Mouse (Mus musculus): ENCODE measurements at regions not wholly inside any gene's neighbourhood (a gene's known extent, or its start where the extent isn't known, plus 50 kb on each side); places are given as distances from the start of the nearest gene placed in this dataset.

DNA sequence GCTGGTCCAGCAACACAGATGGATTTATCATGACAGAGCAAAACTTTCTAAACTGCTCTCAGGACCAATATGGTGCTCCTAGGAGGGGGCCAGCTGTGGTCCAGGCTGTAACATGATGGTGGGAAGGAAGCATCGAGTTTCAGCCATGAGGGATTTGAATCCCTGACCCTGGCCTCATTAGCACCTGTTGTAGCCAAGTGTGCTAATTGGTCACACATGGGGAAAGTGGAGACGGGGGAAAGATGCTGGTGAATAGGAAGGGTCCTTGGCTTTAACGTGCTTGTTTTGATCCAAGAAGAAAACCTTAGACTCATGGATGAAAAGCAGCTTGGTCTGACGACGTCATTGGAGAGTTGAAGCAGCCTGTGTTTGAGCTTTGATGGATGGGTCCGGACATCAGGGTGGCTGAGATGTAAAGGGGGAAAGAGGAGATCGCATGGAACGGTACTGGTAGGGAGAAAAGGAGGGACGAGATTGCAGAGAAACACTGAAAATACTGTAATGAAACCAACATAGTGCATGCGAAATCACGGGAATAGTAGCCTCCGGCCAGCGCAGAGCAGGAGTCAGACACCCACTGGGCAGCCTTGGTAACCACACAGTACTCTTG lies 304.9 kb downstream of the Gm11011 start:
- no peak for DNase-seq
- Histone ChIP-seq H3K4me3 (replicated peaks; ENCODE audit: extremely low read depth, low read depth, low read length) (no peak overlapping the region), H3K4me1 (ENCODE audit: control insufficient read depth, insufficient read depth, low read length) (no peaks in the 10 kb centered on the region)
- WGBS: 81% methylated on average over 13 of the region's 13 CpGs
- TF ChIP-seq CTCF (IDR thresholded peaks at IDR 0.05; ENCODE audit: insufficient read depth, low read length) (no peak), POLR2A (IDR thresholded peaks at IDR 0.05; ENCODE audit: borderline replicate concordance, extremely low read depth, low read depth, low read length) (no peak)

DNA sequence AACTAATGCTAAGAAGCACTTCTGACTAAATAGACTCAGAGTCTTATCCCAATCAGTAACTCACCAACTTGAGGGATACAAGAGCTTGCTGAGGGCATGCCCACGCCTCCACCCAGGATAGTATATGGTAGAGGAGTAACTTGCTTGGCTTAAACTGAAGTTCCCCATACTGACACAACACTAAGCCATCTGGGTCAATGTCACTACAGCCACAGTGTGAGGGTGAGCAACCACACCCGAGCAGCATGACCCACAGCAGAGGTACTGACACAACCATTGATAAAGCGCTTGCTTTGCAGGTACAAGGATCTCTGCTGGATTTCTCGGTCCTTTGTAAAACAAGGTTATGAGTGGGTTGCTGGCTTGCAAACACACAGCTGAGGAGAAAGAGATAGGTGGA lies 312.2 kb downstream of the Gm11011 start:
- 94% methylated on average over 4 of the region's 4 CpGs for WGBS
- TF ChIP-seq CTCF (IDR thresholded peaks at IDR 0.05; ENCODE audit: insufficient read depth, low read length) (no peak), POLR2A (IDR thresholded peaks at IDR 0.05; ENCODE audit: borderline replicate concordance, extremely low read depth, low read depth, low read length) (no peak)
- Histone ChIP-seq H3K4me3 (replicated peaks; ENCODE audit: extremely low read depth, low read depth, low read length) (no peak overlapping the region), H3K4me1 (ENCODE audit: control insufficient read depth, insufficient read depth, low read length) (no peaks in the 10 kb centered on the region)
- no peak for DNase-seq

- TF ChIP-seq POLR2A (IDR thresholded peaks at IDR 0.05; ENCODE audit: borderline replicate concordance, extremely low read depth, low read depth, low read length) (no peak), CTCF (IDR thresholded peaks at IDR 0.05; ENCODE audit: insufficient read depth, low read length) (no peak)
- no peak overlapping the region for H3K4me3 ChIP-seq (replicated peaks; ENCODE audit: extremely low read depth, low read depth, low read length)
- no peaks in the 10 kb centered on the region for H3K4me1 ChIP-seq (ENCODE audit: control insufficient read depth, insufficient read depth, low read length)
- 37% methylated on average over 1 of the region's 1 CpGs for WGBS
- no peak for DNase-seq
Observed at GRCm38 (mm10) chr2:169274101-169274500, 313.4 kb downstream of the Gm11011 start.

DNA sequence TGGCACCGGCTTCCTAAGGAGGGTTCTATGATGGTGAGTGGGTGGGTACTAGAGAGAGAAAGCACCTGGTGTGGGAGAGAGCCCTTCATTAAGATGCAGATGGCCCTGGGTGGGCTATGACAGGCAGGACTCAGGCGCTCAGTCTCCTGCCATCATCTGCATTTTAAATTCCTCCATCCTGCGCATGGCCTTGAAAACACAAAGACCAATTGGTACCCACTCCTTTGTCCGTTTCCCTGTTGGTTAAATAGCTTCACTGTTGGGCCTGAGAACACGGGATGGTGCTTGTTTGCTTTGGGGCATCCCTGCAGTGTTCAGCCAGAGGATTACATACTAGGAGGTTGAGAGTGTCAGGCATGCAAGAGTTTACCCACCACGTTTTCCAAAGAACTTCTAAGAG lies 314.9 kb downstream of the Gm11011 start:
- DNase-seq: no peak
- WGBS: 43% methylated on average over 6 of the region's 6 CpGs
- TF ChIP-seq CTCF (IDR thresholded peaks at IDR 0.05; ENCODE audit: insufficient read depth, low read length): no peak
- TF ChIP-seq POLR2A (IDR thresholded peaks at IDR 0.05; ENCODE audit: borderline replicate concordance, extremely low read depth, low read depth, low read length): no peak
- H3K4me3 ChIP-seq (replicated peaks; ENCODE audit: extremely low read depth, low read depth, low read length): no peak overlapping the region
- no peaks in the 10 kb centered on the region for H3K4me1 ChIP-seq (ENCODE audit: control insufficient read depth, insufficient read depth, low read length)

GRCm38 (mm10) chr2:169272018-169272417 lies 315.5 kb downstream of the Gm11011 start:
- DNase-seq: no peak
- Histone ChIP-seq H3K4me1 (ENCODE audit: control insufficient read depth, insufficient read depth, low read length) (no peaks in the 10 kb centered on the region), H3K4me3 (replicated peaks; ENCODE audit: extremely low read depth, low read depth, low read length) (no peak overlapping the region)
- TF ChIP-seq POLR2A (IDR thresholded peaks at IDR 0.05; ENCODE audit: borderline replicate concordance, extremely low read depth, low read depth, low read length) (no peak), CTCF (IDR thresholded peaks at IDR 0.05; ENCODE audit: insufficient read depth, low read length) (no peak)
- 44% methylated on average over 4 of the region's 4 CpGs for WGBS

- Histone ChIP-seq H3K4me3 (replicated peaks; ENCODE audit: extremely low read depth, low read depth, low read length) (no peak overlapping the region), H3K4me1 (ENCODE audit: control insufficient read depth, insufficient read depth, low read length) (no peaks in the 10 kb centered on the region)
- TF ChIP-seq CTCF (IDR thresholded peaks at IDR 0.05; ENCODE audit: insufficient read depth, low read length): no peak
- TF ChIP-seq POLR2A (IDR thresholded peaks at IDR 0.05; ENCODE audit: borderline replicate concordance, extremely low read depth, low read depth, low read length): no peak
- WGBS: 82% methylated on average over 4 of the region's 4 CpGs
- no peak for DNase-seq
Observed at GRCm38 (mm10) chr2:169260636-169261035, 305.2 kb upstream of the Zfp64 start.

DNA sequence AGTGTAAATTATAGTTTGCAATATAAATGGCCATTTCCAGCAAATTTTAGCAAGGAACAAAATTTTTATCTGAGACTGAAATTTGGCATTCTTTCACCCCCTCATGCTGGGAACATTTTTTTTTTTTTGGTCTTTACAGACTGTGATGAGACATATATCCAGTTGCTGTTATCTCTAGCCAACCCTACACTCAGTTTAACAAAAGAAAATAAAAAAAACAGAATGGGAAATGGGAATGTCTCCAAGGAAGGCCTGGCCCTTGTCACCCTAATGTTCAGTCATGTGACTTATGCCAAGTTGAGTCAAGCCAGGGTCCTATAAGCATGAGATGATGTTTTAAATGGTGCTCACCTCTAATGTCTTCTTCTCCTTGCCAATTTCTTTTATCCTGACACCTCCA lies 289.2 kb upstream of the Zfp64 start:
- Histone ChIP-seq H3K4me3 (replicated peaks; ENCODE audit: extremely low read depth, low read depth, low read length) (no peak overlapping the region), H3K4me1 (ENCODE audit: control insufficient read depth, insufficient read depth, low read length) (no peaks in the 10 kb centered on the region)
- no peak for DNase-seq
- TF ChIP-seq POLR2A (IDR thresholded peaks at IDR 0.05; ENCODE audit: borderline replicate concordance, extremely low read depth, low read depth, low read length): no peak
- TF ChIP-seq CTCF (IDR thresholded peaks at IDR 0.05; ENCODE audit: insufficient read depth, low read length): no peak

- TF ChIP-seq CTCF (IDR thresholded peaks at IDR 0.05; ENCODE audit: insufficient read depth, low read length) (no peak), POLR2A (IDR thresholded peaks at IDR 0.05; ENCODE audit: borderline replicate concordance, extremely low read depth, low read depth, low read length) (no peak)
- WGBS: 85% methylated on average over 9 of the region's 9 CpGs
- no peak for DNase-seq
Observed at GRCm38 (mm10) chr2:169243981-169244380, 288.6 kb upstream of the Zfp64 start.

GRCm38 (mm10) chr2:169237856-169238255 lies 282.5 kb upstream of the Zfp64 start:
- no peak overlapping the region for H3K4me3 ChIP-seq (replicated peaks; ENCODE audit: extremely low read depth, low read depth, low read length)

More at GRCm38 (mm10) chr2:169243981-169244380, 288.6 kb upstream of the Zfp64 start:
- no peaks in the 10 kb centered on the region for H3K4me1 ChIP-seq (ENCODE audit: control insufficient read depth, insufficient read depth, low read length)
- no peak overlapping the region for H3K4me3 ChIP-seq (replicated peaks; ENCODE audit: extremely low read depth, low read depth, low read length)

GRCm38 (mm10) chr2:169237321-169237720 lies 281.9 kb upstream of the Zfp64 start:
- no peak overlapping the region for H3K4me3 ChIP-seq (replicated peaks; ENCODE audit: extremely low read depth, low read depth, low read length)
- no peak for DNase-seq
- TF ChIP-seq POLR2A (IDR thresholded peaks at IDR 0.05; ENCODE audit: borderline replicate concordance, extremely low read depth, low read depth, low read length) (no peak), CTCF (IDR thresholded peaks at IDR 0.05; ENCODE audit: insufficient read depth, low read length) (no peak)
- no peaks in the 10 kb centered on the region for H3K4me1 ChIP-seq (ENCODE audit: control insufficient read depth, insufficient read depth, low read length)
- 80% methylated on average over 9 of the region's 9 CpGs for WGBS

More at GRCm38 (mm10) chr2:169237856-169238255, 282.5 kb upstream of the Zfp64 start:
- no peak for DNase-seq
- WGBS: 86% methylated on average over 4 of the region's 4 CpGs
- no peaks in the 10 kb centered on the region for H3K4me1 ChIP-seq (ENCODE audit: control insufficient read depth, insufficient read depth, low read length)
- TF ChIP-seq POLR2A (IDR thresholded peaks at IDR 0.05; ENCODE audit: borderline replicate concordance, extremely low read depth, low read depth, low read length): no peak
- no peak for TF ChIP-seq CTCF (IDR thresholded peaks at IDR 0.05; ENCODE audit: insufficient read depth, low read length)
